Mouse (Mus musculus) right cerebral cortex, postnatal 14 days (tissue): ENCODE measurements around the gene Tmem39a.

Experiments
- DNase-seq: peaks from one replicate; pipeline ENCODE4 v3.0.0; 2022

Tmem39a gene

GRCm38 (mm10) chr16:38636682-38637081, 78.2 kb downstream of the Tmem39a start:
- no peak for DNase-seq

- DNase-seq = no peak
Measured at GRCm38 (mm10) chr16:38637085-38637484, 78.6 kb downstream of the Tmem39a start.
